Mouse (Mus musculus) testis, adult 2 months (tissue): ENCODE results near the gene Syt2.

ENCODE experiments used
- CTCF ChIP-seq: fragments of 200-500 bp; IDR thresholded peaks from 2 replicates; pipeline ENCODE4 v1.5.1; 2012; ENCODE audit warnings: low read depth, mild to moderate bottlenecking, inconsistent platforms, low read length, moderate library complexity; ENCODE audit not compliant: control insufficient read depth, insufficient read depth, insufficient replicate concordance
- POLR2A ChIP-seq: fragments of 200-500 bp; IDR thresholded peaks from 2 replicates; pipeline ENCODE4 v1.6.1; 2012; ENCODE audit warnings: low read depth, mild to moderate bottlenecking, inconsistent platforms, low read length, moderate library complexity; ENCODE audit not compliant: control insufficient read depth

DNA sequence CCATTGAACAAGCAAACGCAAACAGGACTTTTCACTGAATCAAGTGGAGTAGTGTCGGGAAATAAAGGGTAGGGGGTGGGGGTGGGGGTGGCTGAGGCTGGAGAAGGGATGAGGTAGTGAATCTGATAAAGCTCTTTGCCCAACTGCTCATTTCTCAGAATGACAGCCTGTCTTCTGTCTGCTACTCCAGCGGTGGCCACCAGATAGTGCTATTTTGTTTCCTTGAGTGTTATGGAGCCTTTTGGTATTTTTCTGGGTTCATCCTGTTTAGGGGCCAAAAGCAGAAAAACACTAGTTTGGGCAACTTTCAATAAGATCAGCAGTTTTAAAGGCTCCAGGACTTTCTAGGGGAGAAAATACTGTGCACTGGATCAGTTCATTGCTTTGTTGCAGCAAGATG is 9.8 kb upstream of the Syt2 start:
- no peak for TF ChIP-seq CTCF
- no peak for TF ChIP-seq POLR2A
